Mouse (Mus musculus) heart, adult 9 months (tissue): ENCODE measurements around the gene Tango6.

ENCODE experiments used
- DNase-seq, 2 experiments: peaks; one replicate each; pipeline ENCODE4 v3.0.0; 2022; ENCODE audit warnings: low spot score in 2 of 2

Gene Tango6

DNA sequence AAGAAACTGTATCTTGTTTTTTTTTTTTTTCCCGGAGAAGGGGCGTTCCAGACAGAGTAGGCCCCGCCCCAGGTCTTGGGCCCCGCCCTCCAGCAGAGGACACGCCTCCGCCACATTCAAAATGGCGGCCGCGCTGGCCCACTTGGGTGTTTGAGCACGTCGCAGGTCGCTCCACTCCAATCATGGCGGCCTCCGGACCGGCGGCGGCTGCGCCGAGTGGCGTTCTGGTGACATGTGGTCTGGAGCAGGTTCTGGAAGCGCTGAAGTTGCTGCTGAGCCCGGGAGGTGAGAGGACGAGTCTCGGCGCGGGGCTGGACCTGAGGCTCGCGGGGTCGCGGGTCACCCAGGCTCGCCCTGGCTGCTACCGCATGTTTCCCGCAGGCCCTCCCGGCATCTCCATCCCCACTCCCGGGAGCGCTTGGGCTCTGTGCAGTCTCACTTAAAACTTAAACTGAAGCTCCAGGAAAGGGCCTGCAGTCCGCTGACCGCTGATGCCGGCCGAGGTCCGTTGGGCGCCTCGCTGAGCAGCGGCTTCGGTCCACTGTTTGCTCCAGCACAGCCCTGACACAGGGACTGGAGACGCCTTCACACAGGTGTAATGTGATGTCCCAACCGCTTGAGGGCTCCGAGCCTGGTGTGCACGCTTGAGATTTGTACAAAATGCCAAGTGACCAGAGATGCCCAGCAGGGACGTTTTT is at the start of gene Tango6:
TSS of gene Tango6 (plus strand) at position 98 of the 698 bp plus-strand sequence.
- peak; percentile 84 to 88 for DNase-seq

DNA sequence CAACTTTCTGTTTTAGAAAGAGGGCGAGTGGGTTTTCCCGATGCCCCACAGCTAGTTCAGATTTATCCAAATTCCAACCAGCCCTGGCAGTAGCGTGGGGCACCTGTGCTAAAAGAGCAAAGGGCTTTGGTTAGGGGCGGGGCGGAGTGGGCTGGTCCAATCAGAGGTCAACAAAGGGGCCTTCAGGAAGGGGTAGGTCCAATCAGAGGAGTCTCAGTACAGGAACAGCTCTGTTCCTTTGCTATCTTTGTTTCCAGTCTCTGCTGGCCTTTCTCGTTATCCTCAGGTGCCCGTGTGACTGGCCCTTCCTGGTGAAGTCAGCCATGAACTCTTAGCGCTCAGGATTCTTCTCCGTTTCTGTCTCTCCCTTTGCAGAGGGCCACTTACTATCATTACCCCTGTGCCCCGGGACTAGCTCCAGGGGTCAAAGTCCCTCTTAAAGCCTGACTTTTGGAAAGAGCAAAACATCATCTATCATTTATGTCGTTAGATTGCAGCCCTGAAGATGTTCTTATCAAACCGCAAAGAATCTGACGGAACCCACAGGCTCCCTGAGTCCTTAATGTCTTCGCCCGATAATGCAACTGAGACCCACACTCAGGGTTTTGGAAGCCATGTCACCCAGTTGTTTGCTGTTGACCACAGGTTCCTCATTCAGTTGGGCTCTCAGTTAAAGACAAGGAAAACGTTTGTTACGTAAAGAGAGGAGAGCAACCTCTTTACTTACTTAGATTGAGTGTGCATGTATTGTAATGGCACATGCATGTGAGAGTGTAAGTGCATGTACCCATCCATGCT is 49.3 kb upstream of the Tango6 start:
- no peak for DNase-seq

DNA sequence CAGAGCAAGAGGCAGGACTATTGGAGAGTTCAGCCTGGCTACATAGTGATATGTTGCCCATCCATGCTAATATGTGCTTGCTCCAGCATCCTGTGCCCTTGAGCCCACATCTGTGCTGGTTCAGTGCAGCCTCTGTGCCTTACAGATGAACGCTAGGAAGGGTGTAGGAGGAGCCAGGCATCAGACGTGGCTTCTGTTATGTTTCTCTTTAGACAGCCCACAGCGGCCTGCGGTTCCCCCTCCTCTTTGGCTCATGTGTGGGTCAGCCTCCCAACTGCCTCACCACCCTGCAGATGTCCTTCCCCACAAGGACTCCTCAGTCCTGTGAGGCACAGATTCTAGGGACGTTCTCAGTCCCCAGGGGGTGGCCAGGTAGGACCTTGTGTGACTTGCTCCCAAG is 47.6 kb upstream of the Tango6 start:
- no peak for DNase-seq

DNA sequence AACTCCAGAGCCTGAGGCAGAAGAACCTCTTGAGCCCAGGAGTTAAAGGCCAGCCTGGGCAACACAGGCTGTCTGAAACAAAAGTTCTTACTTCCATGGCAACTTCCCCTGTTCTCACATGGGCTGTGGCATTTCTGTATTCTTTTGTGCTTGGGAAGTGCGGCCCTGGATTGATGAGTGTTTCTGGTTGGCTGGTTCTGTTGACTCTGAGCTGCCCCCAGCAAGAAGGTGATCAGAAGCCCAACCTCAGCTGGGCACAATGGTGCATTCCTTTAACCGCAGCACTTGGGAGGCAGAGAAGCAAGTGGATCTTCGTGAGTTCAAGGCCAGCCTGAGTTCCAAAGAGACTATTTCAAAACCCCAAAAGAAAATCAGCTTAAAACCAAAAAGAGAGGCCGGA is 45.4 kb upstream of the Tango6 start:
- no peak for DNase-seq

DNA sequence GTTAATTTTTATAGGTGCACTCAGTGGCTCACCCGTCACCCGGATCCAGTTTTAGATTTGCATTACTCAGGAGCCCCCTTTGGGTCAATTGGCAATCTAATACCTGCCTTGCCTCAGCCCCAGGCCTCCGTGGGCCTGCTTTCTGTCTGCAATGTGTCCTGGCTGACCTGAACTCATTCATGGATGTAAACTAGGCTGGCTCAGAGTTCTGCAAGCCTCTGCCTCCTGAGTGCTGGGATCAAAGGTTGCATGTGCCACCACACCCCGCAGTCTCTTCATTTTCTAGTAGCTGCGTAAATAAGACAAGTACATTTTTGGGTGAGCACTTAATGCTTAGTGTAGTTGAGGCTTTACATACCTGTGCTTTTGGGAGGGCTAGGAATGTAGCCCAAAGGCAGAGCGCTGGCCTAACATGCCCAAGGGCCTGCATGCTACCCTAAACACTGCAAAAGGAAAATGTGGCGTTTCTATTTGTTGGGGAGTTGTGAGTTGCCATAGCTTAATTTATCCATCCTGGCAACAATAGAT is 44.0 kb upstream of the Tango6 start:
- DNase-seq, result no peak

DNA sequence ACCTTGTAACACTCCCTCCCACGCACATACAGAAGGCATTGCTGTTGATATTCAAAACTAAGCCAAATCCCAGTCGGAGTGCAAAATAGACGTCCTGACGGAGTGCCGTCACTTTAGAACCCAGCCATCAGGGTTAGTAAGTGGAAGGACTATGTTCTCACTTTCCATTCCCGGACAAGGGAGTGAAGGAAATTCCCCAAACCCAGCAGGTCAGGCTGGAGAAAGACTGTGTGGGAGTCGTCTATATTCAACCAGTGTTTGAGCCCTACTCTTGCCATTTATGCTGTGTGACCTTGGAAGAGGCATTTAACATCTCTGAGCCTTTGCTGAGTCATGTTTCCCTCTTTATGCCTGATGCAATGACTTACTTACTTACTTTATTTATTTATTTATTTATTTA is 42.7 kb upstream of the Tango6 start:
- no peak for DNase-seq

DNA sequence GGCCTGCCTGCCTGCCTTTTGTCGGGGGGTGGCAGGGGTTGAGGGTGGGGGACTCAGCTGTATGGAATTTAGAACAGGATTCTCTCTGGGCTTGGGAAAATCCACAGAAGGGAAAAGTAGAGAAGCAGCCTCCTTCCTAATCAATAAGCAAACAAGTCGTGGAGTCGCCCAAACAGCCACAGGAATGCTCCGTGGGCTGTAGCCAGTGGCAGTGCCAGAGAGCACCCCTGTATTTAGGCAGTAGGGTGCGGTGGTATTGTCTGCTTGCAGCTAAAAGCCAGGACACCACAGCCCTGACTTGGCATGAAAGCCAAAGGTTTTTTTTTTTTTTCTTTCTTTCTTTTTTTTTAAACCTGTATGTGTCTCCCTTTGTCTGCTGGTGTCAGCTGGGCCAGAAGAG is 41.9 kb upstream of the Tango6 start:
- DNase-seq, result no peak

DNA sequence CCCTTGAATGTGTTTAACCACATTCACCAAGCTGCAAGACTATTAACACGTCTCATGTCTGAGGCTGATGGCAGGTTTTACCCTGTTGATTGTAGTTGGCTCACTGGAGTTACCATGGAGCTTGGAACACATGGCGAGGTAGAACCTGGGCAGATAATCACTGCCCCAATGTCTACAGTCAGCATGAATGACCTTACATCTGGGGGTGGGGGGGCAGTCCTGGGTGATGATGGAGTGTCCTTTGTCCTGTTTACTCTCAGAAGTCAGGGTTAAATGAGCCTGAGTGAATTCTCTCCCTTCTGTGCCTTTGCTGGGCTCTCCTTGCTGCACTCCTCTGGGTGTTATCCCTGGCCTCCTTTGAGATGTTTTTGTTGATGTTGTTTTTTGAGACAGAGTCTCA is 40.7 kb upstream of the Tango6 start:
- no peak for DNase-seq

DNA sequence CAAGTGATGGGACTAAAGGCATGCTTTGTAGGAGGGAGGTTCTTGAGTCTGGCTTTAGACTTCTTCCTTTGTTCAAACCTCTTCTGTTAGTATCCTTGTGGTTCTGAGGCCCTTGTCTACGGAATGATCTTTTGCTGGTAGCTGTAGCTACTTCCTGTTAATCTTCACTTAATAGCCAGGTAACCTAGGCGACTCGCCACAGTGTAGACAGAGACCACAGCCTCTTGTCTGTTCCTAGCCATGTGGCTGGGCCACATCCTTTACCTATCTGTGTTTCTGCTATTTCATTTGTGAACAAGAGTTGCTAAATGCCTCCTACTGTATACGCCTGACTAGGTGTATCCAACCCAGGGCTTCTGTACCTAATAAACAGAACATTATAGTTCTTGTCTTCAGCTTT is 39.8 kb upstream of the Tango6 start:
- no peak for DNase-seq

DNA sequence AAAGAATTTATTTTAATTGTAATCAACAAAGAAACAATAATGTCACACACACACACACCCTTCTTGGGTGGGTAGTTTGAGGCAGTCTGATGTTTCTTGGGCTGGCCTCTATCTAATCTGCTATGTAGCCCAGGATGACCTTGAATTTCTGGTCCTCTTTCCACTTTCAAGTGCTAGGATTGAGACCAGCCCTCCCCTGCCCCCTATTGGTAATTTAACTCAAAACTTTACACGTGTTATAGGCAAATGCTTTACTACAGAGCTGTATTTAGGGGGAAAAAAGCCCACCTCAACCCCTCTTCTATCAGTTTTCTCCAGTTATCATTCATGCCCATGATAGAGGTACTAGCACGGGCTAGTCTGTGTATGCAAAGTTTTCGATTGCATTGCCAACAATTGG is 37.9 kb upstream of the Tango6 start:
- DNase-seq, result no peak

DNA sequence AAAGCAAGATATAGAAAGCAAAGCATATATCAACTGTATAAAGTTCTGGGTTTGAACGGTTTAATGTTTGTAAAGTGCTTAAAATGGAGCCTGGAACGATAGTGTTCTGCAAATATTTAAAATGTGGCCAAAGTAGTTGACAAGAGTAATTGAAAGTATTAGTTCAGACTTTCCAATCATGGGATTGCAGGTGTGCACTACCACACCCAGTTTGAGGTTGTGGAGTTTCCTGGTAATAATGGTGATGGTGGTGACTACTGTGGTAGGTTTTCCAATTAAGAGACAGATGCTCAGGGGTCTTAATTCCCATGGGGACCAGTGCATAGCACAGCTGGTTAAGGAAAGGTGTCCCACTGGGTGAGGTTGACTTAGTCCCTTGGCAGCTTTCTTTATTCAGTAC is 36.7 kb upstream of the Tango6 start:
- DNase-seq, result no peak

DNA sequence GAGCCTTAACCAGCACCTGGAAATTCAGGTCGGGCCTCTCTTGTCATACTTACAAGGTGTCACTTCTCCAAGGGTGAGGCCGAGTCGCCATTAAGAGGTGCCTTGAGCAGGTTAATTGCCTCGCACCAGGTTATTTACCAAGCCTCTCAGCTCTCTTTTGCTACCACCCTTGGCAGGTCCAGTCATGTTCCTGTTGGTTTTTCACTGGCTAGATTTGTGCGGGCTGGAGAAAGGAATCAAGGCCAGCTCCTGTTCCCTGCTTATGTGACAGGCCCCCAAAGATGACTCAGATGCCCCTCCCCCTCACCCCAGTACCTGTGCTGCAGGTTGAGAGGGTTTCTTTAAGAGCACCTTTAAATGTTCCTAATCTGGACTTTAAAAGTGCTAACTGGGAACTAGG is 36.1 kb upstream of the Tango6 start:
- DNase-seq, result no peak

DNA sequence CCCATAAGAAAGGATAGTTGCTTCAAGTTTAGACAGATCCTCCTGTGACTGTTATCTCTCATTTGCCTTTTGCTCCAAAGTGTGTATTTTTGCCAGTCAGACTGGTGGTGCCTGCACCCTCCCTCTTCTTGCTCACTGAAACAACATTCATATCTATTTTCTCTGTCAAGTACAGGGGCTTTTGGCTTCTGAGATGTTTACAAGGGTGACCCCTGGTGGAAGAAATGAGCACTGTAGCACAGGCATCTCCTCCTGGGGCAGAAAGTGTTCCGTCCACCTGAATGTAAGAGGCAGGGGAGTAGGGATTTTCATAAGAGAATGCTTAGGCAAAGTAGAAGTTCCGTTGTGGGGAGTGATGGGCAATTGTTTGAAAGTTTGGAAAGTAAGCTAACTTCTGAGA is 35.5 kb upstream of the Tango6 start:
- peak; percentile 33 to 64 for DNase-seq

DNA sequence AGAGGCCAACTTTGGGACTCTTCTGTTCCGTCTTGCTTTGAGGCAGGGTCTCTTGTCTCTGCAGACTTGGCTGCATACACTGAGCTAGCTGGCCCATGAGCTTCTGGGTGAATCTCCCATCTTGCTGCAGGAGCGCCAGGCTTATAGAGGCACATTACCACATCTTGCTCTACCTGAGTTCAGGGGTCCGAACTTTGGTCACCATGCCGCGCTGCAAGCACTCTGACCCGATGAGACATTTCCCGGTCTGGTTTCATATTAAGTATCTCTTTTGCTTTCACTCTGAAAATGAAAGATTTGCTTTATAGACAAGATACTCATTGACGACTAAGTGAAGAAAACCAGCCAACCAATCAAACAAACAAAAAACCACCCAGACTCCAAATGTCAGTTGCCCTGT is 34.4 kb upstream of the Tango6 start:
- no peak for DNase-seq

DNA sequence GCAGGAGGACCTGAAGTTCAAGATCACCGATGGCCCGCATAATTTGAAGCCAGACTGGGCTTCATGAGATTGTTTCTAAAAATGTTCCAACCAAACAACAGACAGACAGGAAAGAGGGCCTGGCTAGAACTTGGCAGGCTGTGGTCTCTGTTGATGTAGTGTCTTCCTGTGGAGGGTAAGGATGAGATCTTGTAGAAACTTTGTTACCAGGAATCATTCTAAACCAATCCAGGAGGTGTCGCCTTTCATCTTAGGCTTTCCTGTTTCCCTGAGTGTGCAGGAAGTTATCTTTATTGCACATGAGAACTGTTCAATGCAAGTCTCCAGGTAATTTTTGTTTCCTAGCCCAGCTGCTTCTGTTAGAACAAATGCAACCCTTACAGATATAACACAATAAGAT is 30.9 kb upstream of the Tango6 start:
- no peak for DNase-seq

DNA sequence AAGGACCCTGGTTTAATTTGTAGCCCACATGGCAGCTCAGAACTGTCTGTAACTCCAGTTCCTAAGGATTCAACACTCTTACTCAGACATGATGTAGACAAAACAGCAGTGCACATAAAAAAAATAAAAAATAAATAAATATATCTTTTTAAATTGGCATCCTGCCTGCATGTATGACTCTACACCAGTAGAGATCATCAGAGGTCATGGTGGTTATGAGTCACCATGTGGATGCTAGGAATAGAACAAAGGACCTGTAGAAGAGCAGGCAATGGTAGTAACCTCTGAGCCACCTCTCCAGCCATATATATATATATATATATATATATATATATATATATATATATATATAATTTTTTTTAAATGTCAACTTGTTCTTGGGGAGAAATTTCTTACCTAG is 26.8 kb upstream of the Tango6 start:
- DNase-seq, result no peak

DNA sequence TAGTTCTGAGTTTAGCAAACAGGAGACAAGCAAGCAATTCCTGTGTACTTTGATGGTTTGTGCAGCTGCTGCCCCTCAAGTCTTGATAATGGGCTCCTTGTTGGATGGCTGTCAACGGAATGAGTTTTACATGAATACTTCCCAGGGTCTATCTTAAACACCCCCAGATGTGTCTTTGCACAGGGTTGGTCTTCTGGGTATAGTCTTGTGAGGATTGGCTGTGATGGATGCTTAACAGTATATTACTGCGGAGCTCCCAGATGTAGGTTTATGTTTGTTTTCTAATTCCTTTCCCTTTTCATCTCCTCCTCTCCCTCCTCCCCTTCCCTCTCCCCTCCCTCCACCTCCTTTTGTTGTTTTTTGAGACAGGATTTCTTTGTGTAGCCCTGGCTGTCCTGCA is 10.1 kb upstream of the Tango6 start:
- DNase-seq, result no peak

DNA sequence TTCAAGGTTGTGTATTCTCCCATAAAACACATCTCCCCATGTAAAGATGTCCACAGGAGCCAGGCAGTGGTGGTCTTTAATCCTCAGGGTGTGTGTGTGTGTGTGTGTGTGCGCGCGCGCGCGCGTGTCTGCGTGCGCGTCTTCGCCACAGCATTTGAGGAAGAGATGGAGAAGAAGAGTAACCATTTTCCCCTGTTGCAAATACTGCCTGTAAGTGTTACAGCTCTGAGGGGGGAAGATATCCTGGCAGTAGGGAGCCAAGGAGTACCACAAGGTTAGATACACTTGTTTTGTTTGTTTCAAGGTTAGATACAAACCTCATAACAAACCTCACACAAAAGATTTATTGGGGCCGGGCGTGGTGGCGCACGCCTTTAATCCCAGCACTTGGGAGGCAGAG is 8.6 kb upstream of the Tango6 start:
- no peak for DNase-seq

DNA sequence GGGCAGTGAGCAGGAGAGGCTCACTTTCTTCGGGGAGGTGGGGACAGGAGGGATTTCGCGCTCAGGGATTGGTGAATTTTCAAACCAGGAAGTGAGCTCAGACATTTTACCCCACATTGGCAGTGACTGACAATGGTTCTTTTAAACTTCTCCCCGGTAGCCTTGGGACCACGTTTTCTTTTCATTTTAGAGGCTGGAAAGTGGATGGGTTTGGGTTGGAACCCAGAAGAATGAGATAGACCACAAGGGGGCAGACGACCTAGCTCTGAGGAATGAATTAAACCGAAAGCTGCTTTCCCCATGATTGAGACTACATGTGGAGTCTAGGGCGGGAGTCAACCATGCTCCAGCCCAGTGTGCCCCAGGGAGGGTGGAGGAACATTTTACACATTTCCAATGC is 8.0 kb upstream of the Tango6 start:
- DNase-seq, result no peak

DNA sequence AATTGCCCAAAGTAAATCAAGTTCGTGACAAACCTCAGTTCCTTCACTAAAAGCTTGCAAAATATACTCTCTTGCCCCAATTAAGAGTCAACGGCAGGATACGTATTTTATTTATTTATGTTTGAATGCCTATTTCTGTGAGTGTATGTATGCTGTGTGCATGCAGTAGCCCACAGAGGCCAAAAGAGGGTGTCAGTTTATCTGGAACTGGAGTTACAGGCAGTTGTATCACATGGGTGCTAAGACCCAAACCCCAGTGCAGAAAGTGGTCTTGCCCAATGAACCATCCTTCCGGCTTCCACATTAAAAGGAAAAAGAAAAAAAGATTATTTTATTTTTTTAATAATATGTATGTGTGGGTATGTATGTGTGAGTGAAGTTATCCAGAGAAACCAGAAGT is 1.5 kb downstream of the Tango6 start:
- DNase-seq, result no peak

DNA sequence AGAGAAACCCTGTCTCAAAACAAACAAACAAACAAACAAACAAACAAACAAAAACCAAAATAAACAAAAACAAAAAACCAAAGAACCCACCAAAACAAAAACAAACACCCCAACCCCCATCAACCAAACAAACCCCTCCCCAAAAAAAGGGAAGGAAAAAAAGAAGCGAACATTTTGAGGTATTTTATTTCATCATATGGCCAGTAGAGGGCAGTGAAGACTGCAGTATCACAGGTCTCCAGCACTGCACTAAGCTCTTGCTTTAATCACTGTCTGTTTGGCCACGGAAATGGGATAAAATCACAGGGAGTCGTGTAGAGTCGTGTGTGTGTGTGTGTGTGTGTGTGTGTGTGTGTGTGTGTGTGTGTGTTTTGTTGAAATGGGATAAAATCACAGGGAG is 4.6 kb downstream of the Tango6 start:
- DNase-seq, result peak in 1 of 2 experiments; percentile 24

DNA sequence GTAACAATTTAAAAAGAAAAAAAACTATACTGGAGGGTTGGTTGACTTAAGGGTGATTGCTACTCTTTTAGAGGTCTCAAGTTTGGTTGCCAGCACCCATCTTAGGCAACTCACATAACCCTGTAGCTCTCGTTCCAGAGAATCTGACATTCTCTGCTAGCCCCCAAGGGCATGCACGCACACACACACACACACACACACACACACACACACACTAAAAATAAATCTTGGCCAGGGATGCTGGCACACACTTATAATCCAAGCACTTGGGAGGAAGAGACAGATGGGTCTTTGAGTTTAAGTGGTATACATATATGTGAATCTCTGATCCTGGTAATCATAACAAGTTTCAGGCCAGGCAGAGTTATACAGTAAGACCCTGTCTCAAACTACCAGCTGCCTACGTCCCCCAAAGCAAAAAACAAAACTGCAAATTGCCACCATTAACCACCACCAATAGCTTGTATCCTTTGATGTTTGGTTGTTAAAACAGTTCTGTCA is 14.9 kb downstream of the Tango6 start:
- peak in 1 of 2 experiments; percentile 34 for DNase-seq

DNA sequence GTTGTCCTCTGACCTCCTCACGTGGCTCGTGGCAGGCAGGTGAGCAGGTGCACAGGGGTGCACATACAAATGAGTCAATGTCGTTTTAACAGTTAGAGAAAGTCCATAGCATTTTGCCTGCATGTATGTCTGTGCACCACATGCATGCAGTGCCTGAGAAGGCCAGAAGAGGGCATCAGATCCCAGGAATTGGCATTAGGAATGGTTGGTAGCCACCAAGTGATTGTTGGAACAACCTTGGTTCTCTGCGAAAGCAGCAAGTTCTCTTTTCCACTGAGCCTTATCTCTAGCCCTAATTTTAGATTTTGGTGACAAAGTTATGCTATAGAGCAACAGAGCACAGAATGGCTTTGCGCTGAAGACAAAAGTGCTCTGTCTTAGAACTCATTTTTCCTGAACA is 16.7 kb downstream of the Tango6 start:
- DNase-seq, result peak; percentile 39 to 56
